Mouse (Mus musculus) naive thymus-derived CD4-positive, alpha-beta T cell, adult 2 months (primary cell): ENCODE data around the gene Pik3ap1.
A peak's percentile ranks its signal among the peaks of the same experiment; 100 is the strongest.
"Not testable (repeated sequence)": the region's sequence is repeated elsewhere in the genome, so short reads cannot be mapped to it uniquely, and the experiment has no call there.

Experiments used
- DNase-seq: peaks from one replicate; pipeline ENCODE4 v3.0.0-alpha.2; 2011; ENCODE audit warnings: low read depth

Gene Pik3ap1

GRCm38 (mm10) chr19:41384922-41385508, at the start of gene Pik3ap1:
TSS of gene Pik3ap1 (minus strand) at chr19:41385102.
- DNase-seq = peak; percentile 39

- not testable (repeated sequence) for DNase-seq
These were observed 46.7 kb upstream of the Pik3ap1 start for GRCm38 (mm10) chr19:41431512-41432164.

DNA sequence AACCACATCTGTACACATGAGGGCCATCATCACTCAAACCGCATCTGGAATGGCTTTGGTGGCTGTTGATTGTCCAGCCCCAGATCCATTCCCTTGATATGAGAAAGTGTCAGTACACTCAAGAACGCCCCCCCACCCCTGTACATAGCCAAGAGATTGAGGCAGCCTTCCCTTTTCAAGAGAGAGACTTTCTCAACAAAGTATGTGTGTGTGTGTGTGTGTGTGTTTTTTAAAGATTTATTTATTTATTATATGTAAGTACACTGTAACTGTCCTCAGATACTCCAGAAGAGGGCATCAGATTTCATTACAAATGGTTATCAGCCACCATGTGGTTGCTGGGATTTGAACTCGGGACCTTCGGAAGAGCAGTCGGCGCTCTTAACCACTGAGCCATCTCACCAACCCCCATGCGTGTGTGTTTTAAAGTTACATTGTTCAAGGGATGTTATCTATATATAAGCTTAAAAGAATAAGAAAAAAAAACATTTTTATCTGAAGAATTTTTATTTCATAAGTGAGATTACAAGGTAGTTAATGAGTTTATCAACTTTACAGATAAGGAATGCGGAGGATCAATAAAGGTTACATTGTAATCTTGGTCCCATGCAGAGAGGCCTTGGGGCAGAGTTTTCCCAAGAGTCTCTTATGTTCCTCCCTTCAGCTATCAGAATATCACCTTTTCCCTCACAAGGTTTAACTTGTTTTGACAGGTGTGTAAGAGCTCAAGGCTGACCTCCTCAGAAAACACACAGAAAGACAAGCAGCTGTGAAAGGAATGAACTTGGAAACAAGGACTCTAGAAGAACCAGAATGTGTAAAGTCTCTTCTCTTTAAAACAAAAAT, 41.2 kb upstream of the Pik3ap1 start:
- DNase-seq = not testable (repeated sequence)

DNA sequence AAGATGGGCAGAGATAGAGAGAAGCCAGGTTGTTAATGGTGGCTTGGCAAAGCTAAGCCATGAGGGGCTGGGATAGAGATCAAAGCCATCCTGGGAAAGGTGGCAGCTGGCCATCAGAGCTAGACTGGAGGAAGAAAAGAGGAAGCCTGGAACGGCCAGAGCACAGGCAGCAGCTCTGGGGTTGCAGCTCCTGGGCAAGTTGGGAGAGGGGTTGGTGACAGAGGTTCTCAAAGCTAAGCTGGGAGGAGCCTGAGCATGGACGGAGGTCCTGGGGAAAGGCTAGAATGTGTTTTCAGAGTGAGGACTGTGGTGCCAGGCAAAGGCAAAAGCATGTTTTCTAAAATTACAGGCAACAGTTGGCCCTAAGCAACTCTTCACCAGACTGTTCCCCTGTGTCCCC, 36.4 kb upstream of the Pik3ap1 start:
- DNase-seq = no peak

- no peak for DNase-seq
These were observed 33.9 kb upstream of the Pik3ap1 start for GRCm38 (mm10) chr19:41418786-41419185.

- DNase-seq = no peak
These were observed 33.1 kb upstream of the Pik3ap1 start for GRCm38 (mm10) chr19:41417995-41418394.

- DNase-seq = no peak
These were observed 31.3 kb upstream of the Pik3ap1 start for GRCm38 (mm10) chr19:41416201-41416600.

GRCm38 (mm10) chr19:41402603-41403002, 17.7 kb upstream of the Pik3ap1 start:
- DNase-seq = no peak

- DNase-seq = no peak
These were observed 6.0 kb upstream of the Pik3ap1 start for GRCm38 (mm10) chr19:41390856-41391255.

DNA sequence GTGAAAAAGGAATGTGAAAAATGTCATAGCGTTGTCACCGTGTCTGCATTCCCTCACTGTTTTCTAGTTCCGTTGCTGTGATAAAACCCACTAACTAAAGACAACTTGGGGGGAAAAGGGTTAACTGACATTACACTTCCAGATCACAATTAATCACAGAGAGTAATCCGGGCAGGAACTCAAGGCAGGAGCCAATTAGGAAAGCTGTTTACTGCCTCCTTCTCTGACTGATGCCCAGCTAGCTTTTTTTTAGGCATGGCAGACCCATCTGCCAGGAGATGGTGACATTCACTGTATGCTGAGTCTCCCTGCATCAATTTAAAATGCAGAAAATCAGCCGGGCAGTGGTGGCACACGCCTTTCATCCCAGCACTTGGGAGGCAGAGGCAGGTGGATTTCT, 4.4 kb upstream of the Pik3ap1 start:
- DNase-seq = no peak

GRCm38 (mm10) chr19:41388242-41388641, 3.3 kb upstream of the Pik3ap1 start:
- no peak for DNase-seq

- no peak for DNase-seq
These were observed 2.4 kb upstream of the Pik3ap1 start for GRCm38 (mm10) chr19:41387262-41387661.

DNA sequence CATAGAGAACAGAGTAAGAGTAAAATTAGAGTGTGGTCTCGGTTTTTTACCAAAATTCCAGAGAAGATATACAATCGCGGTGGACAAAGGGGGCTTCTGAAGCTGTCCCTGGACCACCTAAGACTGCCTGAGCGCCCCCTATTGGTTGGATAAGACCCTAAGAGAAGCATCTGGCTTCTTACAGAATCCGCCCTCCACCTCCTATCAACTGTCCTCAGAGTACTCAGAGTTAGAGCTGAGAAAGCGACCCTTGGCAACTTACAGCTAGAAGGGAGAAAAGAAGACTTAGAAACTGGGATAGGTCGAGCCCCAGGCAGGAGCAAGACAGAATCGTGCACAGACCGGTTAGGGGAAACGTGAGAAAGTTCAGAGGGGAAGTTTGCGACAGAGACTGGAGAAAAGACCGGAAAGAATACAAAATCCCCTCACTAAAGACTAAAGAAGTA, 473 bp downstream of the Pik3ap1 start:
- DNase-seq = peak; percentile 62

DNA sequence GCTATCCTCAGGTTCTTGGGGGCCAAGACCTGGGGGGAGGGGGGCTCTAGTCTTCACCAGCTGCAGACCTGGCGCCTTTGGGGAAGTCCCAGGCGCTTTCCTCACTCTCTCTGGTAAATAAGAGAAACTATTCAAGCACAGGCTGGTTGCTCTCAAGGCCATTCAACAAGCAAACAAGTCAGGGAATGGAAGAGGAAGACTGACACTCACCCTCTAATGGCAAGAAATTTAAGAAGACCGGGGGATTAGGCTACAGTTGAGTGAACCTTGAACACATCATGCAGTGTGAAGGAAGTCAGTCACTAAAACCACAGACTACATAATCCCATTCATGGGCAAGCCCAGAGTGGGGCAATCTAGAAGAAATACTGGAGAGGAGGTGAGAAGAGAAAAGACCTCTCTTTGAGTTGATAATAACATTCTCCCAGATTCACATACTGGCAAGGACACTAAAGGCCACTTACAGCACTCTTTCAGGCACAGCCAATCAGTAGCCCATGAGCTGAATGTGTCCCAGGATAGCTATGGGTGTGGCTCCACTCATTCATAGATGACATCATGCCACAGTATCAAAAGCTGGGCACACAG, 2.4 kb downstream of the Pik3ap1 start:
- DNase-seq = no peak

- DNase-seq = no peak
These were observed 3.2 kb downstream of the Pik3ap1 start for GRCm38 (mm10) chr19:41381581-41382239.

DNA sequence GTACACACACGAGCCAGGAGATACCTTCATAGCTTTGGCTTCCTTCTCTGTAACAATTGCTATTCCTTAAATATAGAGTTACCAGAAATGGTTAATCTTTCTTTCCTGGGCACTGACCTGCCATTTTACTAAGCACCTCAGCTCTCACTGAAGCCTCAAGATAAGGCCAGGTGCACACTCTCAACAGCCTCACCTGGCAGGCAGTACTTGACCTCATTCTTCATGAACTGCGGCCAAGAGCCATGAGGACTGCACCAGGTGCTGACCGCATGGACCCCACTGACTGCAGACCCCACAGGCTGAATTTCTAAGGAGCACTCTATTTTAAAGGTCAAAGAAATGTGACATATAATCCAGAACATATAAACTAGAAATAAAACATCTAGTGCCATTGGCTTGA, 5.7 kb downstream of the Pik3ap1 start:
- DNase-seq = no peak

GRCm38 (mm10) chr19:41375791-41376190, 9.1 kb downstream of the Pik3ap1 start:
- DNase-seq = no peak

DNA sequence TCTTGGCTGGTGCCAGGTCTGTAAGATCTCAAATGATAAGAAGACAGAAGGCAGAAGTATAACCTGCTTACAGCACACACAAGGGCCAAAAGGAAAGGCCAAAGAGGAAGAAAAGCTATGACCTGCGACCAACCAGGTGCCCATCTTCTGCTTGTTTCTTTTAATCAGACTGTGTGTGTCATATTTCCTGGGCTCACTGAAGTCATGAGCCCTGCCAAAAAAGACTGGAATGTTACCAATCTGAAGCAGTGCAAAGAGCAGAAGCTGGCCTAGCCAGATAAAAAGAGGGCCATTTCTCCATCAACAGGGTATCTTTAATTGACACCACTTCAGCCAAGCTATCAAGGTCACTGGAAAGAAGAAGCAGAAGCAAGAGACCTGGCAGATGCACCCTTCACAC, 9.8 kb downstream of the Pik3ap1 start:
- DNase-seq = no peak

DNA sequence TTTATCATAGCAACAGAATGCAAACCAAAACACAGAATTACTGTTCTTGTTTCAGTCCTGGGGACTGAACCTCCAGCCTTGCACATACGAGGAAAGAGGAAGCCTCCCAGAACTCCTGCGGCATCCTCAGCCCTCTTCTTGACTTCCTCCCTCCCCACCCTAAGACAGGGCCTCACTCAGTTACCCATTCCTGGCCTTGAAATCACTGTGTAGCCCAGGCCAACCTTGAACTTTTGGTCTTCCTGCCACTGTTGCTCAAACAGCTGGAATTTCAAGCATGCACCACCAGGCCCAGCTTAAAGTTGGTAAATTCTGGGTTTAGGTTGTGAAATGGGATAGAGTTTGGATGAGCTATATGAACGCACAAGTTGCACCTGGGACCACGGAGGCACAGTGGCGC, 10.2 kb downstream of the Pik3ap1 start:
- no peak for DNase-seq

GRCm38 (mm10) chr19:41372322-41372721, 12.6 kb downstream of the Pik3ap1 start:
- DNase-seq = no peak

DNA sequence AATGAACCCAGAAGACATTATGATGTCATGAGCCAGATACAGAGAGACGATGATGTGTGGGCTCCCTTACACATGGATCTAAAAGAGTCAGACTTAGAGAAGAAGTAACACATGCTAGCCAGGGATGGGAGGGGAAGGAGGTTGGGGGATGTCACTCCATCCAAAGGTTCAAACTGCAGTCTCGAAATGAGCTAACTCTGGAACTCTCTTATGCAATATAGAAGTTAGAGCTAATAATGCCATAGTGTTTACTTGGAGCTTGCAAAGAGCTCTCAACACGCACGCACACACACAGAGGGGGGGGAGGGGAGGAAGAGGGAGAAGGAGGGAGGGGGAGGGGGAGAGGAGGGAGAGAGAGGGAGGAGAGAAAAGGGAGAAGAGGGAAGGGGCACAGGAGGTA, 13.5 kb downstream of the Pik3ap1 start:
- no peak for DNase-seq
